Comparison of ENCODE assay signal across 10 mouse cellular contexts in genomic region chr4:134238686-134239085, GRCm38 (mm10). TPM values are rescaled to one million over a fixed set of nuclear protein-coding genes. Genes with fewer than 3 reads are reported as not detected.
DNase-seq lines count a peak whose midpoint lies in the region; ATAC-seq lines count a peak whose summit lies in the region.
"Had no signal": no experiment of that assay in that cellular context is flagged by ENCODE, and none has a peak within 500 bp of the region (broad histone marks: within the 10 kb centered on the region; RNA-seq: fewer than 3 reads in every experiment).

No protein-coding gene starts in this region.

- ATAC-seq in liver, embryonic 11.5 days (replicated peaks; ENCODE audit: low FRiP score), result no peak
- ATAC-seq in intestine, embryonic 16.5 days, result peak; percentile 16

- H3K9me3 ChIP-seq in liver, embryonic 11.5 days (ENCODE audit: control insufficient read depth, low read length), result no peaks in the 10 kb centered on the region
- no peaks in the 10 kb centered on the region for H3K9me3 ChIP-seq in intestine, embryonic 16.5 days (ENCODE audit: control insufficient read depth, low read length)

- DNase-seq in cerebellum, adult 18-20 months, result peak; percentile 28 to 37
- no peak for DNase-seq in cerebellum, adult 11-12 months
- DNase-seq in liver, embryonic 11.5 days (ENCODE audit: low spot score), result no peak
- DNase-seq in liver, result no peak
- DNase-seq in retina, postnatal 1 day, result peak; percentile 86
- DNase-seq in right cerebral cortex, postnatal 4 days, result no peak
- DNase-seq in gastrocnemius, postnatal 10 days, result no peak
- DNase-seq: thymus, postnatal 4 days had no signal

- no peaks in the 10 kb centered on the region for H3K36me3 ChIP-seq in liver, embryonic 11.5 days (ENCODE audit: control insufficient read depth, insufficient read depth, low read length)
- no peaks in the 10 kb centered on the region for H3K36me3 ChIP-seq in intestine, embryonic 16.5 days (ENCODE audit: control insufficient read depth, insufficient read depth, low read length)

- H3K4me2 ChIP-seq in liver, embryonic 11.5 days, result peak overlapping the region; percentile 53
- H3K4me2 ChIP-seq in intestine, embryonic 16.5 days (ENCODE audit: low read depth, low read length), result peak overlapping the region; percentile 54

- H3K4me3 ChIP-seq in liver, embryonic 11.5 days (ENCODE audit: low read depth, low read length), result peak overlapping the region; percentile 23; the same call in 1 of the 2 replicates
- H3K4me3 ChIP-seq in intestine, embryonic 16.5 days (ENCODE audit: low read length), result peak overlapping the region; percentile 58

- H3K27me3 ChIP-seq in liver, embryonic 11.5 days (replicated peaks; ENCODE audit: control insufficient read depth, insufficient read depth, low read length), result peaks cover 21% of the 10 kb centered on the region
- H3K27me3 ChIP-seq in intestine, embryonic 16.5 days (replicated peaks; ENCODE audit: control insufficient read depth, insufficient read depth, low read length), result 0 out of 2 replicates have a peak, but pooled peaks cover 2% of the 10 kb centered on the region

- no peak overlapping the region for H3K9ac ChIP-seq in liver, embryonic 11.5 days (ENCODE audit: low read depth, low read length)
- H3K9ac ChIP-seq in intestine, embryonic 16.5 days (ENCODE audit: low read depth, low read length), result no peak overlapping the region

- WGBS in liver, embryonic 11.5 days, result 12% methylated on average over 10 of the region's 10 CpGs
- 10% methylated on average over 10 of the region's 10 CpGs for WGBS in intestine, embryonic 16.5 days

- H3K4me1 ChIP-seq in liver, embryonic 11.5 days (replicated peaks; ENCODE audit: control insufficient read depth, insufficient read depth, low read length), result peaks cover 8% of the 10 kb centered on the region
- H3K4me1 ChIP-seq in intestine, embryonic 16.5 days (ENCODE audit: control insufficient read depth, insufficient read depth, low read length), result 0 out of 2 replicates have a peak, but pooled peaks cover 6% of the 10 kb centered on the region

- no peak overlapping the region for H3K27ac ChIP-seq in liver, embryonic 11.5 days (ENCODE audit: low read depth, low read length)
- no peak overlapping the region for H3K27ac ChIP-seq in intestine, embryonic 16.5 days (ENCODE audit: low read length)

RNA-seq across cellular contexts. Expression of gene Cnksr1, which starts 0.5 kb away (rescaled TPM):
- 0.26 and 0.51 TPM in 2 replicates for polyA plus RNA-seq in liver, embryonic 11.5 days (2014; fragmentation: Nextera tagmentation; extraction: Ambion mirVana)
- 16.9 and 18.3 TPM in 2 replicates for polyA plus RNA-seq in intestine, embryonic 16.5 days (2015; fragmentation: Nextera tagmentation; extraction: Ambion mirVana)
- total RNA-seq in gastrocnemius, postnatal 10 days (2021), result 1 to 10 TPM; 3.3 to 5.2 TPM

RNA-seq across cellular contexts. Expression of gene E130218I03Rik, which starts 4.8 kb away (rescaled TPM):
- polyA plus RNA-seq in liver, embryonic 11.5 days (2014; fragmentation: Nextera tagmentation; extraction: Ambion mirVana), result 0.39 and 0.52 TPM in 2 replicates
- polyA plus RNA-seq in intestine, embryonic 16.5 days (2015; fragmentation: Nextera tagmentation; extraction: Ambion mirVana), result 0.28 and 0.34 TPM in 2 replicates
- total RNA-seq in gastrocnemius, postnatal 10 days (2021), result not detected

RNA-seq across cellular contexts. Expression of gene Zfp593, which starts 6.7 kb away (rescaled TPM):
- 17.6 and 22.4 TPM in 2 replicates for polyA plus RNA-seq in liver, embryonic 11.5 days (2014; fragmentation: Nextera tagmentation; extraction: Ambion mirVana)
- polyA plus RNA-seq in intestine, embryonic 16.5 days (2015; fragmentation: Nextera tagmentation; extraction: Ambion mirVana), result 13.0 and 14.5 TPM in 2 replicates
- 1 to 10 TPM; 3.4 to 4.3 TPM for total RNA-seq in gastrocnemius, postnatal 10 days (2021)

RNA-seq across cellular contexts. Expression of gene Gm30191, which starts 8.0 kb away (rescaled TPM):
- not detected in 2 replicates for polyA plus RNA-seq in liver, embryonic 11.5 days (2014; fragmentation: Nextera tagmentation; extraction: Ambion mirVana)
- polyA plus RNA-seq in intestine, embryonic 16.5 days (2015; fragmentation: Nextera tagmentation; extraction: Ambion mirVana), result not detected in 2 replicates
- total RNA-seq in gastrocnemius, postnatal 10 days (2021), result not detected
- polyA plus RNA-seq: neural tube, embryonic 11.5 days had no signal

RNA-seq across cellular contexts. Expression of gene Catsper4, which starts 11.5 kb away (rescaled TPM):
- polyA plus RNA-seq in liver, embryonic 11.5 days (2014; fragmentation: Nextera tagmentation; extraction: Ambion mirVana), result not detected in 2 replicates
- polyA plus RNA-seq in intestine, embryonic 16.5 days (2015; fragmentation: Nextera tagmentation; extraction: Ambion mirVana), result 0.37 and 0.60 TPM in 2 replicates
- 1 to 10 TPM in 1 of 2 experiments, not detected in 1; 1.1 TPM for total RNA-seq in gastrocnemius, postnatal 10 days (2021)
- polyA plus RNA-seq: neural tube, embryonic 11.5 days had no signal

Comparison
In these comparisons a context has a peak if more than half of its experiments do, and no peak if none do; other contexts are left out.
1. DNase-seq: peak in cerebellum, adult 18-20 months (2 of 2) and retina, postnatal 1 day (single experiment); none in cerebellum, adult 11-12 months (single experiment), liver, embryonic 11.5 days (single experiment), liver (single experiment), right cerebral cortex, postnatal 4 days (single experiment) and gastrocnemius, postnatal 10 days (single experiment).
2. RNA of gene Cnksr1, which starts 0.5 kb away (polyA plus RNA-seq): 16.9 to 18.3 TPM in intestine, embryonic 16.5 days; 0.26 to 0.51 TPM in liver, embryonic 11.5 days; every median in the first group is over 10 times any median in the second.